Mouse (Mus musculus) heart, postnatal 0 days (tissue): ENCODE results near the gene Ccdc6. TPM values are rescaled to one million over a fixed set of nuclear protein-coding genes. Genes with fewer than 3 reads are reported as not detected.
A peak's percentile ranks its signal among the peaks of the same experiment; 100 is the strongest.

Source experiments
- ATAC-seq: fragments of 200-750 bp; cut with Nextera tagmentation; 2 replicates; pipeline ENCODE4 v1.8.0; 2017; ENCODE audit warnings: low read depth, moderate number of reproducible peaks, moderate library complexity; ENCODE audit not compliant: insufficient read depth
- DNase-seq: peaks from one replicate; pipeline ENCODE4 v3.0.0-alpha.2; 2016; ENCODE audit warnings: low spot score
- H3K27ac ChIP-seq: fragments of 300-500 bp; sonication (generic); 2 replicates; pipeline ENCODE4 v1.5.1; 2014; ENCODE audit warnings: low read depth, mild to moderate bottlenecking
- H3K27me3 ChIP-seq: fragments of 300-500 bp; sonication (generic); 2 replicates; pipeline ENCODE4 v1.6.1; 2014; ENCODE audit warnings: low read length, mixed read lengths; ENCODE audit not compliant: control insufficient read depth, insufficient read depth
- H3K36me3 ChIP-seq: fragments of 300-500 bp; sonication (generic); replicated peaks from 2 replicates; pipeline ENCODE4 v1.6.1; 2014; ENCODE audit warnings: low read length, mixed read lengths; ENCODE audit not compliant: control insufficient read depth, insufficient read depth
- H3K4me1 ChIP-seq: fragments of 300-500 bp; sonication (generic); 2 replicates; pipeline ENCODE4 v1.6.1; 2014; ENCODE audit warnings: antibody characterized with exemption; ENCODE audit not compliant: control insufficient read depth, insufficient read depth
- H3K4me2 ChIP-seq: fragments of 300-500 bp; sonication (generic); 2 replicates; pipeline ENCODE4 v1.6.1; 2014; ENCODE audit warnings: low read depth, mild to moderate bottlenecking, low read length, moderate library complexity
- H3K4me3 ChIP-seq: fragments of 300-500 bp; sonication (generic); 2 replicates; pipeline ENCODE4 v1.5.1; 2014; ENCODE audit warnings: low read depth, low read length
- H3K9ac ChIP-seq: fragments of 300-500 bp; sonication (generic); replicated peaks from 2 replicates; pipeline ENCODE4 v1.6.1; 2014; ENCODE audit warnings: low read depth, low read length, mixed read lengths
- H3K9me3 ChIP-seq: fragments of 300-500 bp; sonication (generic); replicated peaks from 2 replicates; pipeline ENCODE4 v1.6.1; 2016; ENCODE audit warnings: low read length; ENCODE audit not compliant: control insufficient read depth
- CTCF ChIP-seq: IDR thresholded peaks from 2 replicates; pipeline ENCODE4 v1.5.1; 2016; ENCODE audit warnings: antibody characterized with exemption, control low read depth, low read depth
- EP300 ChIP-seq: IDR thresholded peaks from 2 replicates; pipeline ENCODE4 v1.6.1; 2016; ENCODE audit warnings: antibody characterized with exemption, low read depth
- WGBS: fragments of 180-500 bp; shearing (Covaris S2); extraction: QIAGEN DNeasy Blood & Tissue Kit; methylation state at CpG from one replicate; pipeline ENCODE4 v1.1.7; 2014; 5-methylcytosine and 5-hydroxymethylcytosine counted together
- polyA plus RNA-seq: library from polyadenylated mRNA; unstranded; fragments of >200 nt; fragmentation: Nextera tagmentation; extraction: Ambion mirVana; gene quantifications from 2 replicates; pipeline ENCODE4 v1.2.1, GENCODE M21; 2015
- total RNA-seq: library from RNA; depleted of rRNA; stranded (reverse); fragments of >200 nt; gene quantifications from 2 replicates; pipeline ENCODE4 v1.2.3, GENCODE M21; 2014; ENCODE audit warnings: low replicate concordance

The Ccdc6 gene
- total and polyA plus RNA-seq, 2 experiments from 2014 or later, result 7.7 to 10.4 TPM

DNA sequence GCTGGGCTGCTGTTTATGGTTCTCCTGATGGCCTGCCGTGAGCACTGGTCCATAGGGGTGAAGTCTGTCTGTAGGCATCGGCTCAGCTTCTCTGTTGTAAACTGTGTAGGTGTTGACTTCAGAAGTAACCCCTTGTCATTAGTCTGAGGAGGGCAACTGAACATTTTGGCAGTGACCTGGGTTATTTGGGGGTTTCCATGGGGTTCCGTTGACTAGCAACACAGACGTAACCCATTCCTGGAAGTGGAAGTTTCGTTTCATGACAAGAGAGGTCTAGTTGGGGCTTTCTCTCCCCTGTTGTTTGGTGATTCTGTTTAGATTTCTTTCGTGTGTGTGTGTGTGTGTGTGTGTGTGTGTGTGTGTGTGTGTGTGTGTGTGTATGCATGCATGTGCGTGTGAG is 19.5 kb downstream of the Ccdc6 start:
- TF ChIP-seq EP300 (no peak), CTCF (no peak)
- H3K4me1 ChIP-seq, result peaks cover 31% of the 10 kb centered on the region
- WGBS, result 88% methylated on average over 7 of the region's 7 CpGs

DNA sequence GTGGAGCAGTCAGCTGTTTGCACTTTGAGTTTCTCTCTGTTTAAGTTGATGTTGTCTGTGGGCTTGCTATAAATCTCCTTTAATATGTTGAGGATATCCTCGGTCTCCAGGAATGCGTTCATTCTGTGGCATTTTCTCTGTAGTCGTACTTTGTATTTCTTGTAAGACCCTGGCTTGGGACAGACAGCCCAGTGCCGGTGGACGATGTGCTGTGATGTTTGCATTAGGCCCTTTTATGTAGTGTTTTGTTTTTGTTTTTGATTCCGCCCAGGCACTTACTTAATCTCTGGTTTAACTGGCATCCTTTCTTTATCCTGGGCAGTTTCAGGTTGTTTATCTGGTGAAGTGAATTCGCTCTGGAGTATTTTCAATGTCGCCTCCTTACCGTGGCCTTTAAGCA is 22.5 kb downstream of the Ccdc6 start:
- Histone ChIP-seq H3K9ac (peak overlapping the region; percentile 46; the same call in 1 of the 2 replicates), H3K27me3 (no peaks in the 10 kb centered on the region), H3K36me3 (no peaks in the 10 kb centered on the region), H3K27ac (peak overlapping the region; percentile 78), H3K4me2 (peak overlapping the region; percentile 48), H3K4me1 (peaks cover 36% of the 10 kb centered on the region), H3K4me3 (peak overlapping the region; percentile 12; the same call in 1 of the 2 replicates), H3K9me3 (no peaks in the 10 kb centered on the region)
- no peak for ATAC-seq
- 9% methylated on average over 9 of the region's 9 CpGs for WGBS
- DNase-seq, result no peak
- TF ChIP-seq EP300 (no peak), CTCF (no peak)

More for the DNA sequence above, 19.5 kb downstream of the Ccdc6 start:
- H3K36me3 ChIP-seq, result no peaks in the 10 kb centered on the region
- no peak overlapping the region for H3K27ac ChIP-seq
- no peaks in the 10 kb centered on the region for H3K9me3 ChIP-seq
- no peak overlapping the region for H3K4me2 ChIP-seq
- no peak overlapping the region for H3K4me3 ChIP-seq
- DNase-seq (no peak), ATAC-seq (no peak)
- H3K27me3 ChIP-seq, result no peaks in the 10 kb centered on the region
- H3K9ac ChIP-seq, result no peak overlapping the region

DNA sequence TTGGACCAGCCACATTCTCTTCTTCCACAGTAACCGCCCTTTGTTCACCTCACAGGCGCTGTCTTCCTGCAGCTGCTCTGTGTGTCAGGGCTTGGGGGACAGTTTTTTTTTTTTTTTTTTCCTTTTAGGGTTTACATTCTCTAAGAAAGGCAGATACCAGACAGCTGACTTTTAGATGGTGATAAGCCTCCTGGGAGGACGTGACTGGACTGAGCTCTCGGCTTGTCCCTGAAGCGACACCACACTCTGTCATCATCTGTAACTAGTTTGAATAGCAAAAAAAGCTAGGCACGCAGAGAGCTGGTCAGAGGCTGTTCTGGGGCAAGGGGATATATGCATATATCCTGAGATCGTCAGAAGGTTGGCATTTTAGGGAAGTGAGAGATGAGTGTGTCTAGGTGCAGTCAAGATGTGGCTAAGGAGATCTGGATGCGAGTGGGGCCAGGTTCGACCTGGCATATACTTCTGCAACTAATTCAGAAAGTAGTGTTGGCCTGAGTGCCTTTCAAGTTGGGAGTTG is 23.0 kb downstream of the Ccdc6 start:
- H3K9me3 ChIP-seq, result no peaks in the 10 kb centered on the region
- peak; percentile 60 for ATAC-seq
- H3K4me2 ChIP-seq, result peak overlapping the region; percentile 48
- H3K36me3 ChIP-seq, result no peaks in the 10 kb centered on the region
- peak overlapping the region; percentile 46; the same call in 1 of the 2 replicates for H3K9ac ChIP-seq
- DNase-seq, result peak; percentile 48
- WGBS, result 16% methylated on average over 9 of the region's 9 CpGs
- TF ChIP-seq EP300, result no peak
- no peak for TF ChIP-seq CTCF
- peak overlapping the region; percentile 12; the same call in 1 of the 2 replicates for H3K4me3 ChIP-seq
- peaks cover 36% of the 10 kb centered on the region for H3K4me1 ChIP-seq
- H3K27me3 ChIP-seq, result no peaks in the 10 kb centered on the region
- peak overlapping the region; percentile 78 for H3K27ac ChIP-seq

DNA sequence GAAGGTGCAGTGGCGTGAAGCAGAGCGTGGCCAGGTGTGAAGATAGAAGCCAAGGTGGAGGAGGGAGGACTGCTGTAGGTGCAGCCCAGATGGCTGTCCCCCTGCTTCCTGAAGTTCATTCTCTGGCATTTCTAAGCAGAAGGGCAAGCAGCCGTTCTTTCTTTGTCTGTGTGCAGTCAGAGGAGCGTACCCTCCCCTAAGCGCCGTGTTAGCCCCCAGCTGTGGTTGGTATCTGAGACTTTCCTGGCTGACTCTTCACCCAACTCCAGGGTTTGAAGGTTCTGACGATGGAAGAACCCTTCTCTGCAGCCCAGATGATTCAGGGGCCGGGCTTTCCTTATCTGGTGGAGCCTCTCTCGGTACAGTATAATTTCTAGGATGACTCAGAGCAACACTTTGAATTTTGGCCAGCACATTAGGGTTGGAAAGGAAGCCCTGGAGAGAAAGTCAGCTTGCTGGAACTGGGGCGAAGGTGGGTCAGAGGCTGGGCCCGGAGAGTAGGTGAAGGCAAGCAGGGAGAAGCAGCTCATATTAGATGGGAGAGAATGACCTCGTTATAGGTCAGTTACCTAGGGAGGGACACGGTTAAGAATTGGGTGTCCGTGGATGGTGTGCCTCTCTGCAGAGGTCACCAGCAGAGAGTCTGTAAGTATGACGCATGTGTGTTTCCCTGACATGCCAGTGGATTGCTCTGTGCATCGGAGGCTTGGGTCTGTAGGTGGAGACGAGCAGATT is 23.9 kb downstream of the Ccdc6 start:
- Histone ChIP-seq H3K9ac (peak overlapping the region; percentile 18; the same call in 1 of the 2 replicates), H3K4me1 (peaks cover 36% of the 10 kb centered on the region), H3K36me3 (no peaks in the 10 kb centered on the region), H3K9me3 (no peaks in the 10 kb centered on the region), H3K4me2 (peak overlapping the region; percentile 48), H3K27me3 (no peaks in the 10 kb centered on the region), H3K27ac (peak overlapping the region; percentile 78), H3K4me3 (peak overlapping the region; percentile 14)
- WGBS, result 22% methylated on average over 17 of the region's 17 CpGs
- ATAC-seq (peak; percentile 73), DNase-seq (peak; percentile 79)
- TF ChIP-seq CTCF (no peak), EP300 (no peak)

DNA sequence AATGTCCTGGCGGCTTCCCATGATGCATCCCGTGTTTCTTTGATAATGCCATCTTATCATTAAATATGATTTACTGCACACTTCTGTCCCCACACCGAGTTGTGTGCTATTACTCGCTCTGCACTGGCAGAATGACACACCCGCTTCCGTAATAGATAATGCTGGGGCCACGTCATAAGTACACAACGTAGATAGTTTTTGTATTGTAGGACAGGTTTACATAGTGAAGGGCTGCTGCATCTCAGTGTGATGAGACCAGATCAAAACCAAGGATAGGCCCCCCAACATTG is 24.4 kb downstream of the Ccdc6 start:
- Histone ChIP-seq H3K9ac (0 out of 2 replicates have a peak overlapping the region, but pooled peaks have one; percentile 18), H3K36me3 (no peaks in the 10 kb centered on the region), H3K4me1 (peaks cover 36% of the 10 kb centered on the region), H3K4me3 (peak overlapping the region; percentile 14), H3K27me3 (no peaks in the 10 kb centered on the region), H3K4me2 (peak overlapping the region; percentile 48), H3K27ac (peak overlapping the region; percentile 78), H3K9me3 (no peaks in the 10 kb centered on the region)
- DNase-seq, result no peak
- WGBS, result 27% methylated on average over 8 of the region's 8 CpGs
- ATAC-seq, result no peak
- TF ChIP-seq CTCF (no peak), EP300 (no peak)
